ENCODE assay signal across 3 mouse cellular contexts in genomic region chr17:6605347-6605746, GRCm38 (mm10). TPM values are rescaled to one million over a fixed set of nuclear protein-coding genes. Genes with fewer than 3 reads are reported as not detected.
"Had no signal": no experiment of that assay in that cellular context is flagged by ENCODE, and none has a peak within 500 bp of the region (broad histone marks: within the 10 kb centered on the region; RNA-seq: fewer than 3 reads in every experiment).

No protein-coding gene starts in this region.

RNA-seq across cellular contexts. Expression of gene Sytl3, which starts 53.5 kb away (rescaled TPM):
- polyA plus RNA-seq: midbrain, embryonic 12.5 days; myocyte; neural tube, embryonic 11.5 days had no signal
